ENCODE assay signal across 15 mouse cellular contexts in the genomic region with DNA sequence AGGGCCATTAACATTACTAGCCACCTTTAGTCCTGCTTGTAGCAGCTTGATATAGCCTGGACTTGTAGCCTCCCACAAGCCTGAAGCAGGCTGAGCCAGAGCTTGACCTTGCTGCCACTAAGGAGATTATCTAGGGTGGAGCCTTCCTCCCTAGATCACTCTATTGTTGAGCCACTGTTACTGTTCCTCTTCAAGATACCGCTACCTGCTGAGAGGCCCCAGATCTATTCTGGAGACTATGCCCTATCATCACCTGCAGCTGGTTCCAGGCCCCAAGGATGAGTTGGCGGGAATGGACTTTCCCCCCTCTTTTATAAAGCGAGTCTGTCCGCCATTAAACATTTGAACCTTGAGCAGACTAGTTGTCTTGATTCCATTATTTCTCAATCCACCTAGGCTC.
DNase-seq lines count a peak whose midpoint lies in the region.
"Had no signal": no experiment of that assay in that cellular context is flagged by ENCODE, and none has a peak within 500 bp of the region (broad histone marks: within the 10 kb centered on the region; RNA-seq: fewer than 3 reads in every experiment).

No protein-coding gene starts in this region.

- intact Hi-C loops in heart, postnatal 25 days (cut with DNase I) = no loop called here

- peak; percentile 35 for DNase-seq in heart, adult 11 months
- no peak for DNase-seq in heart, postnatal 25 days (ENCODE audit: low spot score)
- DNase-seq in R1 (ENCODE audit: low read depth, low spot score) = peak; percentile 73
- no peak for DNase-seq in layer of hippocampus, postnatal 10 days (ENCODE audit: low spot score in 2 of 2)
- DNase-seq in cerebellum, adult 9-11 months = no peak
- DNase-seq: adrenal gland, adult 8-10 months; adrenal gland, postnatal 14 days; adrenal gland, postnatal 36 days; B cell, adult 2 months; cerebellum, adult 11-12 months; cerebellum, adult 2 months; cerebellum, adult 9-10 months; cerebellum, postnatal 14 days; cerebellum, postnatal 36 days; embryo, embryonic 11 days had no signal

Comparison
In these comparisons a context has a peak if more than half of its experiments do, and no peak if none do; other contexts are left out.
1. DNase-seq: peak in heart, adult 11 months (single experiment) and R1 (single experiment); none in heart, postnatal 25 days (single experiment), layer of hippocampus, postnatal 10 days (0 of 2) and cerebellum, adult 9-11 months (single experiment).